Mouse (Mus musculus) forebrain, embryonic 13.5 days (tissue): ENCODE data around the gene Gngt2. TPM values are rescaled to one million over a fixed set of nuclear protein-coding genes. Genes with fewer than 3 reads are reported as not detected.
A peak's percentile ranks its signal among the peaks of the same experiment; 100 is the strongest.

Source experiments
- ATAC-seq: fragments of 200-750 bp; cut with Nextera tagmentation; 2 replicates; pipeline ENCODE4 v1.8.0; 2017
- H3K27ac ChIP-seq: fragments of 300-500 bp; sonication (generic); 2 replicates; pipeline ENCODE4 v1.5.1; 2015; ENCODE audit warnings: inconsistent platforms, mild to moderate bottlenecking, moderate library complexity
- H3K27me3 ChIP-seq: fragments of 300-500 bp; sonication (generic); 2 replicates; pipeline ENCODE4 v1.6.1; 2015; ENCODE audit warnings: mild to moderate bottlenecking, inconsistent platforms
- H3K36me3 ChIP-seq: fragments of 300-500 bp; sonication (generic); 2 replicates; pipeline ENCODE4 v1.6.1; 2015; ENCODE audit warnings: mild to moderate bottlenecking, inconsistent platforms; ENCODE audit not compliant: poor library complexity, severe bottlenecking
- H3K4me1 ChIP-seq: fragments of 300-500 bp; sonication (generic); 2 replicates; pipeline ENCODE4 v1.6.1; 2015; ENCODE audit warnings: inconsistent platforms
- H3K4me2 ChIP-seq: fragments of 300-500 bp; sonication (generic); 2 replicates; pipeline ENCODE4 v1.6.1; 2015; ENCODE audit warnings: inconsistent platforms, mild to moderate bottlenecking, moderate library complexity
- H3K4me3 ChIP-seq: fragments of 300-500 bp; sonication (generic); 2 replicates; pipeline ENCODE4 v1.5.1; 2015; ENCODE audit warnings: mild to moderate bottlenecking, inconsistent platforms
- H3K9ac ChIP-seq: fragments of 300-500 bp; sonication (generic); 2 replicates; pipeline ENCODE4 v1.6.1; 2015; ENCODE audit warnings: mild to moderate bottlenecking, inconsistent platforms
- H3K9me3 ChIP-seq: fragments of 300-500 bp; sonication (generic); replicated peaks from 2 replicates; pipeline ENCODE4 v1.6.1; 2016; ENCODE audit warnings: inconsistent platforms
- WGBS: fragments of 180-500 bp; shearing (Covaris S2); methylation state at CpG from one replicate; pipeline ENCODE4 v1.1.7; 2015; 5-methylcytosine and 5-hydroxymethylcytosine counted together
- polyA plus RNA-seq: library from polyadenylated mRNA; unstranded; fragments of >200 nt; fragmentation: Nextera tagmentation; extraction: Ambion mirVana; gene quantifications from 2 replicates; pipeline ENCODE4 v1.2.1, GENCODE M21; 2015

Gngt2 gene
- polyA plus RNA-seq, 1 experiment from 2014 or later = 1.4 TPM

GRCm38 (mm10) chr11:95812224-95812623, 24.8 kb upstream of the Gngt2 start:
- Histone ChIP-seq H3K4me1 (no peaks in the 10 kb centered on the region), H3K27me3 (no peaks in the 10 kb centered on the region), H3K9ac (no peak overlapping the region), H3K9me3 (peaks cover 7% of the 10 kb centered on the region), H3K4me3 (no peak overlapping the region), H3K27ac (no peak overlapping the region), H3K4me2 (no peak overlapping the region), H3K36me3 (no peaks in the 10 kb centered on the region)
- ATAC-seq = no peak
- 67% methylated on average over 4 of the region's 4 CpGs for WGBS

- no peak overlapping the region for H3K4me3 ChIP-seq
- no peaks in the 10 kb centered on the region for H3K36me3 ChIP-seq
- ATAC-seq = no peak
- H3K9ac ChIP-seq = no peak overlapping the region
- no peaks in the 10 kb centered on the region for H3K4me1 ChIP-seq
- no peaks in the 10 kb centered on the region for H3K27me3 ChIP-seq
- no peak overlapping the region for H3K27ac ChIP-seq
- H3K9me3 ChIP-seq = no peaks in the 10 kb centered on the region
- H3K4me2 ChIP-seq = no peak overlapping the region
- WGBS = 86% methylated on average over 2 of the region's 2 CpGs
Observed at GRCm38 (mm10) chr11:95814101-95814500, 22.9 kb upstream of the Gngt2 start.

- WGBS = 75% methylated on average over 5 of the region's 5 CpGs
- H3K9me3 ChIP-seq = no peaks in the 10 kb centered on the region
Observed at GRCm38 (mm10) chr11:95814857-95815256, 22.2 kb upstream of the Gngt2 start.

GRCm38 (mm10) chr11:95815412-95815811, 21.6 kb upstream of the Gngt2 start:
- Histone ChIP-seq H3K9me3 (no peaks in the 10 kb centered on the region), H3K36me3 (no peaks in the 10 kb centered on the region), H3K27ac (no peak overlapping the region), H3K4me1 (no peaks in the 10 kb centered on the region), H3K9ac (no peak overlapping the region), H3K4me3 (no peak overlapping the region), H3K4me2 (no peak overlapping the region), H3K27me3 (no peaks in the 10 kb centered on the region)
- WGBS = 68% methylated on average over 9 of the region's 9 CpGs
- no peak for ATAC-seq

More at GRCm38 (mm10) chr11:95814857-95815256, 22.2 kb upstream of the Gngt2 start:
- H3K9ac ChIP-seq = no peak overlapping the region
- H3K4me1 ChIP-seq = no peaks in the 10 kb centered on the region
- H3K27me3 ChIP-seq = no peaks in the 10 kb centered on the region
- no peak overlapping the region for H3K4me2 ChIP-seq
- no peak overlapping the region for H3K27ac ChIP-seq
- H3K4me3 ChIP-seq = no peak overlapping the region
- H3K36me3 ChIP-seq = no peaks in the 10 kb centered on the region
- no peak for ATAC-seq

- H3K27ac ChIP-seq = no peak overlapping the region
- no peak overlapping the region for H3K4me3 ChIP-seq
- no peaks in the 10 kb centered on the region for H3K9me3 ChIP-seq
- H3K36me3 ChIP-seq = no peaks in the 10 kb centered on the region
- H3K27me3 ChIP-seq = peaks cover 13% of the 10 kb centered on the region
- WGBS = 88% methylated on average over 8 of the region's 8 CpGs
- H3K4me1 ChIP-seq = peaks cover 3% of the 10 kb centered on the region; the same call in 1 of the 2 replicates
- H3K9ac ChIP-seq = no peak overlapping the region
- H3K4me2 ChIP-seq = no peak overlapping the region
- no peak for ATAC-seq
Observed at GRCm38 (mm10) chr11:95819138-95819537, 17.9 kb upstream of the Gngt2 start.

- Histone ChIP-seq H3K9me3 (no peaks in the 10 kb centered on the region), H3K4me3 (no peak overlapping the region), H3K9ac (no peak overlapping the region), H3K27ac (no peak overlapping the region), H3K4me1 (peaks cover 11% of the 10 kb centered on the region), H3K4me2 (no peak overlapping the region), H3K27me3 (peaks cover 30% of the 10 kb centered on the region), H3K36me3 (no peaks in the 10 kb centered on the region)
- no peak for ATAC-seq
- WGBS = 85% methylated on average over 3 of the region's 3 CpGs
Observed at GRCm38 (mm10) chr11:95821511-95821910, 15.5 kb upstream of the Gngt2 start.

- Histone ChIP-seq H3K4me3 (no peak overlapping the region), H3K27me3 (peaks cover 39% of the 10 kb centered on the region), H3K9ac (no peak overlapping the region), H3K4me2 (no peak overlapping the region), H3K27ac (no peak overlapping the region), H3K4me1 (peaks cover 11% of the 10 kb centered on the region), H3K9me3 (no peaks in the 10 kb centered on the region), H3K36me3 (no peaks in the 10 kb centered on the region)
- ATAC-seq = no peak
- 95% methylated on average over 4 of the region's 4 CpGs for WGBS
Observed at GRCm38 (mm10) chr11:95822437-95822836, 14.6 kb upstream of the Gngt2 start.

GRCm38 (mm10) chr11:95824071-95824876, 12.7 kb upstream of the Gngt2 start, which contains the start of gene Phospho1:
TSS of gene Phospho1 (plus strand) at chr11:95824499.
- no peaks in the 10 kb centered on the region for H3K9me3 ChIP-seq
- WGBS = under 1% methylated on average over 70 of the region's 78 CpGs
- H3K4me3 ChIP-seq = peak within 1 kb of the TSS; percentile 65
- H3K4me1 ChIP-seq = peaks cover 11% of the 10 kb centered on the region
- H3K27me3 ChIP-seq = peaks cover 56% of the 10 kb centered on the region
- peak within 1 kb of the TSS; percentile 73 for H3K9ac ChIP-seq
- ATAC-seq = peak; percentile 99
- H3K27ac ChIP-seq = no peak within 1 kb of the TSS
- peak within 1 kb of the TSS; percentile 99 for H3K4me2 ChIP-seq
- H3K36me3 ChIP-seq = no peaks in the 10 kb centered on the region

- Histone ChIP-seq H3K27me3 (peaks cover 62% of the 10 kb centered on the region), H3K4me1 (peaks cover 11% of the 10 kb centered on the region), H3K4me2 (peak overlapping the region; percentile 99), H3K27ac (no peak overlapping the region), H3K4me3 (peak overlapping the region; percentile 65), H3K9me3 (no peaks in the 10 kb centered on the region), H3K9ac (peak overlapping the region; percentile 73), H3K36me3 (no peaks in the 10 kb centered on the region)
- 1% methylated on average over 10 of the region's 11 CpGs for WGBS
- ATAC-seq = no peak; the same call in 1 of the 2 replicates
Observed at GRCm38 (mm10) chr11:95824877-95825243, 12.2 kb upstream of the Gngt2 start.

- no peak overlapping the region for H3K4me2 ChIP-seq
- no peaks in the 10 kb centered on the region for H3K36me3 ChIP-seq
- peaks cover 16% of the 10 kb centered on the region for H3K4me1 ChIP-seq
- peaks cover 70% of the 10 kb centered on the region for H3K27me3 ChIP-seq
- WGBS = 46% methylated on average over 3 of the region's 3 CpGs
- ATAC-seq = no peak
- H3K9me3 ChIP-seq = no peaks in the 10 kb centered on the region
- H3K4me3 ChIP-seq = no peak overlapping the region
- no peak overlapping the region for H3K27ac ChIP-seq
- H3K9ac ChIP-seq = no peak overlapping the region
Observed at GRCm38 (mm10) chr11:95825625-95826024, 11.4 kb upstream of the Gngt2 start.

GRCm38 (mm10) chr11:95826317-95827167, 10.5 kb upstream of the Gngt2 start:
- 60% methylated on average over 6 of the region's 6 CpGs for WGBS
- H3K27ac ChIP-seq = no peak overlapping the region
- H3K4me1 ChIP-seq = peaks cover 25% of the 10 kb centered on the region
- no peak overlapping the region for H3K9ac ChIP-seq
- no peaks in the 10 kb centered on the region for H3K36me3 ChIP-seq
- H3K9me3 ChIP-seq = no peaks in the 10 kb centered on the region
- no peak overlapping the region for H3K4me2 ChIP-seq
- H3K27me3 ChIP-seq = peaks cover 79% of the 10 kb centered on the region
- no peak for ATAC-seq
- H3K4me3 ChIP-seq = no peak overlapping the region

- H3K4me2 ChIP-seq = no peak overlapping the region
- H3K4me1 ChIP-seq = peaks cover 25% of the 10 kb centered on the region
- H3K9me3 ChIP-seq = no peaks in the 10 kb centered on the region
- no peak overlapping the region for H3K27ac ChIP-seq
- ATAC-seq = no peak
- no peak overlapping the region for H3K9ac ChIP-seq
- peaks cover 85% of the 10 kb centered on the region for H3K27me3 ChIP-seq
- 30% methylated on average over 3 of the region's 3 CpGs for WGBS
- H3K4me3 ChIP-seq = no peak overlapping the region
- no peaks in the 10 kb centered on the region for H3K36me3 ChIP-seq
Observed at GRCm38 (mm10) chr11:95827168-95827447, 9.9 kb upstream of the Gngt2 start.
